Mouse (Mus musculus) ES-E14 (cell line): Measurements from ENCODE around the gene Pygo2.
A peak's percentile ranks its signal among the peaks of the same experiment; 100 is the strongest.

Experiments used
- CHD2 ChIP-seq: IDR thresholded peaks from 2 replicates; pipeline ENCODE4 v1.6.1; 2014; ENCODE audit warnings: mild to moderate bottlenecking, low read depth, low read length, inconsistent platforms
- HCFC1 ChIP-seq: IDR thresholded peaks from 2 replicates; pipeline ENCODE4 v1.6.1; 2012; ENCODE audit warnings: low read length, inconsistent platforms, borderline replicate concordance; ENCODE audit not compliant: insufficient read depth
- MAFK ChIP-seq: IDR thresholded peaks from 2 replicates; pipeline ENCODE4 v1.6.1; 2014; ENCODE audit warnings: mild to moderate bottlenecking, low read depth, low read length, inconsistent platforms; ENCODE audit not compliant: insufficient read depth
- ZC3H11A ChIP-seq: IDR thresholded peaks from 2 replicates; pipeline ENCODE4 v1.6.1; 2012; ENCODE audit warnings: low read depth, mild to moderate bottlenecking, inconsistent platforms, low read length, borderline replicate concordance

- TF ChIP-seq CHD2 (0 out of 2 replicates have a peak, but pooled peaks have one; percentile 20), MAFK (no peak), HCFC1 (no peak), ZC3H11A (no peak)
Observed at GRCm38 (mm10) chr3:89436176-89437113, 6.4 kb downstream of the Pygo2 start, which contains the start of gene Pbxip1.
